Mouse (Mus musculus) heart, adult 18-20 months (tissue): ENCODE measurements around the gene Paxip1. TPM values are rescaled to one million over a fixed set of nuclear protein-coding genes. Genes with fewer than 3 reads are reported as not detected.

Source experiments
- DNase-seq, 2 experiments: peaks; one replicate each; pipeline ENCODE4 v3.0.0; 2021 to 2022; ENCODE audit warnings: mixed read lengths in 1 of 2
- total RNA-seq, 2 experiments: library from RNA; stranded (reverse); gene quantifications; 2 replicates each; pipeline ENCODE4 v1.2.3; 2021

Gene Paxip1
- total RNA-seq, 2 experiments from 2014 or later, result 13.6 to 16.1 TPM

- peak; percentile 34 to 44 for DNase-seq
Measured at GRCm38 (mm10) chr5:27730666-27731065, 60.8 kb downstream of the Paxip1 start.

- DNase-seq, result no peak
Measured at GRCm38 (mm10) chr5:27724460-27724859, 67.0 kb downstream of the Paxip1 start.

GRCm38 (mm10) chr5:27719311-27719710 lies 72.2 kb downstream of the Paxip1 start:
- DNase-seq, result no peak

GRCm38 (mm10) chr5:27717301-27717700 lies 74.2 kb downstream of the Paxip1 start:
- no peak for DNase-seq

GRCm38 (mm10) chr5:27716026-27716425 lies 75.5 kb downstream of the Paxip1 start:
- DNase-seq, result no peak

- no peak for DNase-seq
Measured at GRCm38 (mm10) chr5:27714356-27714755, 77.1 kb downstream of the Paxip1 start.

GRCm38 (mm10) chr5:27711461-27712192 lies 79.9 kb downstream of the Paxip1 start:
- no peak for DNase-seq

GRCm38 (mm10) chr5:27708209-27708608 lies 83.3 kb downstream of the Paxip1 start:
- DNase-seq, result peak; percentile 32 to 65

- DNase-seq, result no peak
Measured at GRCm38 (mm10) chr5:27707283-27707682, 84.2 kb downstream of the Paxip1 start.

- DNase-seq, result peak in 1 of 2 experiments; percentile 5
Measured at GRCm38 (mm10) chr5:27706551-27706950, 84.9 kb downstream of the Paxip1 start.

GRCm38 (mm10) chr5:27705020-27705419 lies 86.5 kb downstream of the Paxip1 start:
- DNase-seq, result no peak

- no peak for DNase-seq
Measured at GRCm38 (mm10) chr5:27702482-27702881, 89.0 kb downstream of the Paxip1 start.

Other genes starting within 250 kb of the Paxip1 start
- gene Htr5a, start 50.5 kb upstream of the Paxip1 start, total RNA-seq, result not detected